Mouse (Mus musculus): Measurements from ENCODE around the gene Plxnb1. TPM values are rescaled to one million over a fixed set of nuclear protein-coding genes. Genes with fewer than 3 reads are reported as not detected.

The Plxnb1 gene
- 2.9 TPM for polyA plus RNA-seq (2017; shearing (Covaris generic))

DNA sequence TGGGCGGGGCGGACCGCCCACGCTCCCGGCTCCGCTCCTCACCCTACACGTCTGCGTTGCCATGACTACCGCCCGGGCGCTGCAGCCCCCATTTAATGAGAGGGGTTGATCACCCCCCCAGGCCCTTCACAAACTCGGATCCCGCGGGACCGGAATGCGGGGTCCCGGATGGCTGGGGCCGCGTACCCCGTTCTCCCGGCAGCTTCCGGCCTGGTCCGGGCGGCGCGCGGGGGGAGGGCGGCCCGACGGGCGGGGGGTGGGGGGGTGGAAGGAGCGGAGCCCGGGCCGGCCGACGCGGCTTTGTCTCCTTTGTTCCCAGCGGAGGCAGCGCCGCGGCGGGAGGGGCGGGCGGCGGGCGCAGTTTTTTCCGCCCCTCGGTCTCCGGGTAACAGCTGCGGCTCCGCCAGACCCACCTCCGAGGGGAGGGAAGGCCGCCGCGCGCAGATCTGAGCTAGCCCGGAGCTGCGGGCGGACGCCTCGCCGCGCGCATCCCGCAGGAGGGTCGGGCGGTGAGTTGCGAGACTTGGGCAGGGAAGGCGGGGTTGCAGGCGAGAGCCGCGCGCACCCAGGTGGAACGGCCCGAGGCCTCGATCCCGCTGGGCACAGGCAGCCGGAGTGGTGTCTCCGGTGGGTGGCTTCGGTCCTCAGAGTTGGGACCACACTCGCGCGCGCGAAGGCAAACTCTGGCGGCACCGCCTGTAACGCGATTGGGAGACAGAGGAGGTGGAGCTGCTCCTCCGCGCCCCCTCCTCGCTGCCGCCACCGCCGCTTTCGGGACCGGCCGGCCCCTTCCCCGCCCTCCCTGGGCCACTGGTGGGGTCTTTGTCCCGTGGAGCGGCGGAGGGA lies at the start of gene Plxnb1:
Gene Plxnb1, plus strand, starts transcription at position 253 of the 846 bp plus-strand sequence.

DNA sequence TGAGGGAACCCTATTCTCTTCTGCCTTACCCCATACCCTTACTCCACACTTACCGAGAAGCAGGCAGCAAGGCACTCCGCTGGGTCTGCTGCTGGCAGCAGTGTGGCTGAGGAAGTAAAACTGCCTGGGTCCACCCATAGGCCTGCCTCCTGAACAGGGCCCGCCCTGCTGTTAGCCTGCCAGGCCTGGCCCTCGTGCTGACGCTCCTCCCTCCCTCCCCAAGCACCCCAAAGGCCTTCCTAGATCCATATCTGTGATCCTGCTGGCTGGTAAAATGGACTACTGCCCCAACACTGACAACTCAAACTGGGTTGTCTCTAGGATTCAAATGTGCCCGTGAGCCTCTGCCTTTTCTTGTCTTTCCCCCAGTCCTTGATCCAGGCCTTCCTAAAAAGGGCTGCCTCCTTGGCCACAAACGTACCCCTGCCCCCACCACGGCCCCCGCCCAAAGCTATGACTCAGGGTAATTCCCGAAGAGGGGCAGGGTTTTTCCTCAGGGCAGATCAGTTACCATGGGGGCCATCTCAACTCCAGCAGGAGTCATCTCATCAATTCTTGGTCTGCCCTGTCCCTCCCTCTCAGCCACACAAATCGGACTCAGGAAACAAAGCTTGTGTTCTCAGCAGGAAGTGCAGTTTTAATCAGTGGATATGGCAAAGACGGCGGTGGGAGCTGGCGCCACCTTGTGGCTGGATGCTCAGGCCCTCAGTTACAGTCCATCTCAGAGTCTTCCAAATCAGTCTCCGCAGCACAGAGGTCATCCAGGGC lies 35.9 kb upstream of the Plxnb1 start, which contains the start of gene Trex1:
Gene Trex1, minus strand, starts transcription at position 599 of the 768 bp plus-strand sequence.

DNA sequence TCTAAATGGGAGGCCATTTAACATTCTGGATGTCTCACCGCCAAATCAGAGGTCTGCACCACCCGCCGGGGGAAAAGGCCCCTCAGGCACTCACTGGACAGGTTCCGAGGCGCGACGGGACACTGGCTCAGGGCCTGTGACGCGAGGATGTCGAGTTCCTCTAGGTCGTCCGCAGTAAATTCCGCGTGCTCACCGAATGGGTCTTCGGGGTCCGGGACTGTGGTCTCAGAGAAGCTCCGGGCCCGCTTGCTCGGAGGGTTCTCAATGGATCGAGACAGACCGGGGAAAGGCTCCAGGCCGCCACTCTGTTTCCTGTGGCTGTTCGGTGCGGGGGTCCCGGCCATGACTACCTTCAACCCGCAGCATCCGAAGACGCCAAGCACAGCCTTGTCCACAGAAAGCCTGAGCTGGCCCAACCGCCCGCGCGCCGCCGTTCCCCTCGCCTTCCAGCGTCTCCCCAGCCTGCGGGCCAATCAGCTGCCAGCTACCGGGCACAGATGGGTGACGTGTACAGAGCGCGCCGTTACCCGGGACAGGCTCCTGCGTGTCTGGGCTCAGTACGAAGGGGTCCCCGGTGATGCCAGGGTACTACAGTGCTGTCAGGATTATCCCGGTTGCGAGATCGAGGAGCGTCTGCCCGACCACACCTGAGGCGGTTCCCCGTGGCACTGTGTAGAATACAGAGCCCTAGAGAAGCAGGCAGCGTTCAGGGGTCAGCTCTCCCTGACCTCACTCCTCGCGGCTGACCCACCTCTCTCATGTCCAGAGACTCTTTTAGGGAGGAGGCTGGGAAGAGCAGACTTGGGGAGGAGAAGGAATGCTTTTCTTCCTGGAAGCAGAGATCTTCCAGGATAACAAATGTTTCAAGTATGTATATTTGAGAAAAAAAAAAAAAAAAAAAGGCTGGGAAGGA lies 21.3 kb upstream of the Plxnb1 start, which contains the start of gene Atrip:
Gene Atrip, minus strand, starts transcription at position 464 of the 913 bp plus-strand sequence.

DNA sequence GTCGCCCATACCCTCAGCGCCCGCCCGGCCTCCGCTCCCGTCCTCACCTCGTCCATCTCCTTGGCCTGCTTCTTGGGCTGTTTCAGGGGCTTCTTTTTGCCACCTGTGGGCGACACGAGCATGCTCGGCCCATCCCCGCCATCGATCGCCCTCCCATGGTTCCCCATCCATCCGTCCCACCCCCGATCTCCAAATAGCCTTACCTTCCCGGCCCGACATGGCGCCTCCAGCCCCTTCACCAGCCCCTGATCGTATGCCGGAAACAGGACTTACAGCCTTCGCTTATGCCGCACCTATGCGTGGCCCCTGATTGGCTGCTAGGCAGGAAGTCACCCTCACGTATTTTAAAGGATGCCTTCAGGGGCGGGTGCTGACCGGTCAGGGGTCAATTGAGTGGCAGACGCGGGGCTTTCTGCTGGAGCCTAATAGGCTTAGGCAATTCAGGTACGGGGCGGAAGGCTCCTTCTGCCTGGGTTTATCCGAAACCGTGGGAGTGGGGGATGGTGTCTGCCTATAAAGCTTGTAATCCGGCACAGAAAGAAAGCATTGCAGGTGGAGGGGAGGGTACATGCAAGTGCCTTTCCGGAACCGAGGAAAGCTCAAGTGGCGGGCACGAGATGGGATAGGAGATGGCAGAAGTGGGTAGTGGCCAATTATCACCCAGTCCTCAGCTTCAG lies 12.9 kb upstream of the Plxnb1 start, which contains the start of the genes Ccdc51 and Tma7:
Gene Ccdc51, plus strand, starts transcription at position 370 of the 677 bp plus-strand sequence.
Gene Tma7, minus strand, starts transcription at position 464 of the 677 bp plus-strand sequence.

DNA sequence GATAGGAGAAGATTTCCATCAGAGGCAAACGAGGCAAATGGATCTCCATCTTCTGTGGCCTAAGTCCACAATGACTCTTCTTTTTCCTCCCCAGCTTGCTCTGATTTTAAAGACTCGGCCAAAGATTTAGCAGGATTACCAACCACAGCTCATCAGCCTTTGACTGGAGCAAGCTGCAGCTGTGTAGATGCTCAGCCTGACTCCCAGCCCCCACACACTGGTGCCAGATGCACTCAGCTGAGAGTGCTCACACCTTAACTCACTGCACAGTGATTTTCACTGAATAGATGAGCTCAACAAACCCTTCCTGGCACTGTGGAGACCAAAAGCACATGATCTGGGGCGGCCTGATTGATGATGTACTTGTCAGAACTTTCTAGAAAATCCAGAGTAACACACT lies 66.8 kb downstream of the Plxnb1 start, which contains the start of gene Fbxw21:
Gene Fbxw21, minus strand, starts transcription at position 101 of the 400 bp plus-strand sequence.

Other genes with a start within 250 kb of the Plxnb1 start
- gene Slc26a6, start 242.1 kb upstream of the Plxnb1 start, polyA plus RNA-seq (2017; shearing (Covaris generic)), result 19.4 TPM
- not detected for gene Tmem89, start 180.8 kb upstream of the Plxnb1 start, polyA plus RNA-seq (2017; shearing (Covaris generic))
- 354 TPM for gene Uqcrc1, start 158.8 kb upstream of the Plxnb1 start, polyA plus RNA-seq (2017; shearing (Covaris generic))
- gene Col7a1, start 141.8 kb upstream of the Plxnb1 start, polyA plus RNA-seq (2017; shearing (Covaris generic)), result 0.14 TPM
- not detected for gene Ucn2, start 109.4 kb upstream of the Plxnb1 start, polyA plus RNA-seq (2017; shearing (Covaris generic))
- gene Pfkfb4, start 103.6 kb upstream of the Plxnb1 start, polyA plus RNA-seq (2017; shearing (Covaris generic)), result 4.9 TPM
- 4,571 TPM for gene Shisa5, start 56.8 kb upstream of the Plxnb1 start, polyA plus RNA-seq (2017; shearing (Covaris generic))
- gene Trex1, start 35.7 kb upstream of the Plxnb1 start, polyA plus RNA-seq (2017; shearing (Covaris generic)), result 88.7 TPM
- 26.6 TPM for gene Atrip, start 21.3 kb upstream of the Plxnb1 start, polyA plus RNA-seq (2017; shearing (Covaris generic))
- 16.7 TPM for gene Ccdc51, start 12.9 kb upstream of the Plxnb1 start, polyA plus RNA-seq (2017; shearing (Covaris generic))
- 529 TPM for gene Tma7, start 12.8 kb upstream of the Plxnb1 start, polyA plus RNA-seq (2017; shearing (Covaris generic))
- not detected for gene Fbxw21, start 66.7 kb downstream of the Plxnb1 start, polyA plus RNA-seq (2017; shearing (Covaris generic))
- not detected for gene Fbxw13, start 100.6 kb downstream of the Plxnb1 start, polyA plus RNA-seq (2017; shearing (Covaris generic))
- gene Fbxw20, start 139.4 kb downstream of the Plxnb1 start, polyA plus RNA-seq (2017; shearing (Covaris generic)), result 0.07 TPM
- not detected for gene Fbxw14, start 192.3 kb downstream of the Plxnb1 start, polyA plus RNA-seq (2017; shearing (Covaris generic))
- not detected for gene Fbxw28, start 244.3 kb downstream of the Plxnb1 start, polyA plus RNA-seq (2017; shearing (Covaris generic))

Data from CD4-positive, CD25-positive, alpha-beta regulatory T cell (primary cell).